Mouse (Mus musculus): ENCODE measurements around the gene Tmem44. TPM values are rescaled to one million over a fixed set of nuclear protein-coding genes. Genes with fewer than 3 reads are reported as not detected.
A peak's percentile ranks its signal among the peaks of the same experiment; 100 is the strongest.
"Not testable (repeated sequence)": the region's sequence is repeated elsewhere in the genome, so short reads cannot be mapped to it uniquely, and the experiment has no call there.

The Tmem44 gene
- total RNA-seq, 2 experiments from 2014 or later, result 5.1 to 8.5 TPM

- intact Hi-C loops (cut with DNase I), result no loop called here
- DNase-seq, result peak in 1 of 2 experiments; percentile 69
Observed at GRCm38 (mm10) chr16:30502221-30502891, 48.3 kb downstream of the Tmem44 start.

- DNase-seq, result no peak
- intact Hi-C loops (cut with DNase I), result no loop called here
Observed at GRCm38 (mm10) chr16:30501621-30502020, 49.0 kb downstream of the Tmem44 start.

DNA sequence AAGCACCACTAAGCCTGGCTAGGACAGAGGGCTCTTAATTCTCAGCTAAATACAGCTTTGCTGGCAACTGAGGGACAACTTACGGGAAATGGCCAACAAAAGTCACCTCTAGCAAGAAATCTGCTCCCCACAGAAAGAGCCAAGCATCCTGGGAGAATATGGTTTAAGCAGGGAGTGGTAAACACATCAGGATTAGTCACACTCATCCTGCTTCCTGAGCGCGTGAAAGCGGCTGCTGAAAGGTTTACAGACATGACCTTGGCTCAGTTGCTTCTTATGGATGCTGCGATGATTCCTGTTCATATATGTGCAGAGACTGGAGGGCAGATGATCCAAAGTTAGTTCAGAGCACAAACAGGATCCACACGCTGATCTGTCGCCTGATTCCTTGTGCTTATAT, 50.4 kb downstream of the Tmem44 start:
- intact Hi-C loops (cut with DNase I), result no loop called here
- no peak for DNase-seq

- no peak for DNase-seq
- intact Hi-C loops (cut with DNase I), result no loop called here
Observed at GRCm38 (mm10) chr16:30499126-30499857, 51.4 kb downstream of the Tmem44 start.

DNA sequence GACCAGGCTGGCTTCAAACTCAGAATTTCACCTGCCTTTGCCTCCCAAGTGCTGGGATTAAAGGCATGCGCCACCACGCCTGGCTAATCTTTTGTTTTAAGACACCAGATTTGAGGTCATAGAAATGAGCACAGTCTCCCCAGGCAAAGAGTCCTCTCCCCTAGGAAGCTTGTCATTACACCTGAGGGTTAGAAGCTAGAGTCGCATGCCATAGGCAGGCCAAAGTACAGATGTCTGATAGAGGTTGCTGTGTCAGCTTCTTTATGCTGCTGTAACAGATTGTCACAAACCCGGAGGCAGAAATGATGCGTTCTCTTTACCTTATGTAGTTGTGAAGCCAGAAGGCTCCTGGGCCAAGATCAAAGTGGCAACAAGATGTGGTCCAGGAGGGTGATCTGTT, 53.3 kb downstream of the Tmem44 start:
- intact Hi-C loops (cut with DNase I), result no loop called here
- DNase-seq, result no peak

- DNase-seq, result no peak
Observed at GRCm38 (mm10) chr16:30494883-30495282, 55.8 kb downstream of the Tmem44 start.

DNA sequence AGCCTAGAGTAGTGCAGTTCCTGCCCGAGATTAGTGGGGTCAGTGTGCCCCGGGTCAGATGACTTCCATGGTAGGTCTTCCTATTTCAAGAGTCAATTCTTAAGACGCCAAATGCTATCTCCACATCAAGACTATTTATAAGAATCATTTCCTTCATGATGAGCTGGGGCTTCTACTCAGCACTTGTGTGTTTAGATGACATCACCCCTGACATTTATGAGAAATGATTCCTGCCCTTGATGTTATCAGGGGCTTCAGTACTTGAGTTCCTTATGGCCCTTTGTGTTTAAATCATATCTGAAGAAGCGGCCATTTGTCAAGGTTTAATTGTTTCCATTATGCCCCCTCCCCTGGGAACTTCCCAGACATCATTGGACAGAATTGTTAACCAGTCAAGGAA, 58.9 kb downstream of the Tmem44 start:
- DNase-seq, result no peak
- intact Hi-C loops (cut with DNase I), result no loop called here

More at GRCm38 (mm10) chr16:30494883-30495282, 55.8 kb downstream of the Tmem44 start:
- intact Hi-C loops (cut with DNase I), result no loop called here

GRCm38 (mm10) chr16:30490791-30491190, 59.9 kb downstream of the Tmem44 start:
- intact Hi-C loops (cut with DNase I), result no loop called here
- no peak for DNase-seq

- intact Hi-C loops (cut with DNase I), result no loop called here
- no peak for DNase-seq
Observed at GRCm38 (mm10) chr16:30490316-30490715, 60.3 kb downstream of the Tmem44 start.

DNA sequence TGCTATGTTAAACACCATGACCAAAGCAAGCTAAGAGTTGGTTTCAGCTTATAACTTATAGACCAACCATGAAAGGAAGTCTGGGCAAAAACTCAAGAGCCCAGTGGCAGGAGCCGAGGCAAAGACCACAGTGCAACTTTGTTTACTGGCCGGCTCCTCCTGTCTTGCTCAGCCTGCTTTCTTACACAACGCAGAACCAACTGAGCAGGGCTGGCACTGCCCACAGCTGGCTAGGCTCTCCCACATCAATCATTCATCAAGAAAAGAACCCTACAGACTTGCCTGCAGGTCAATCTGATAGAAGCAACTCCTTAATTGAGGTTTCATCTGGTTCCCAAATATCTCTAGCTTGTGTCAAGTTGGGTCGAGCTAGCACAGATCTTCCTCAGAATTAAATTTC, 61.0 kb downstream of the Tmem44 start:
- intact Hi-C loops (cut with DNase I), result no loop called here
- no peak for DNase-seq

DNA sequence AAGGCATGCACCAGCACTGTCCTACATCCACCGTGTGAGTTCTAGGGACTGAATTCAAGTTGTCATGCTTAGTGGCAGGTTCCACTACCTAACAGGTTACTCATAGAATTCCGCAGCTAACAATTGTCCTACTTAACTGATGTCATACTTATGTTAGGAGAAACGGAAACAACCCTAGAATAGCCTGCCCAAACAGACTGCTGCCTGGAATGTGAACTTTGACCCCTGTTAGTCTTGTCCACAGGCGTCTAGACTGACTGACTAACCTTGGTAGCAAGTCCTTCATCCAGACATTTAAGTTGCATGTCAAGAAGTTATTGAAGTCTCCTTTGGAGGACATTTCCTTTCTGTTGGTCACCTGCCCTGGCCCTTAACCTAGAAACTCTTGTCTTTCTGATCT, 64.1 kb downstream of the Tmem44 start:
- DNase-seq, result no peak
- intact Hi-C loops (cut with DNase I), result no loop called here

GRCm38 (mm10) chr16:30477791-30478190, 72.9 kb downstream of the Tmem44 start:
- intact Hi-C loops (cut with DNase I), result no loop called here
- no peak for DNase-seq

GRCm38 (mm10) chr16:30477006-30477405, 73.6 kb downstream of the Tmem44 start:
- intact Hi-C loops (cut with DNase I), result no loop called here

GRCm38 (mm10) chr16:30475633-30476461, 74.8 kb downstream of the Tmem44 start:
- intact Hi-C loops (cut with DNase I), result no loop called here
- DNase-seq, result peak; percentile 13 to 17

More at GRCm38 (mm10) chr16:30477006-30477405, 73.6 kb downstream of the Tmem44 start:
- no peak for DNase-seq

DNA sequence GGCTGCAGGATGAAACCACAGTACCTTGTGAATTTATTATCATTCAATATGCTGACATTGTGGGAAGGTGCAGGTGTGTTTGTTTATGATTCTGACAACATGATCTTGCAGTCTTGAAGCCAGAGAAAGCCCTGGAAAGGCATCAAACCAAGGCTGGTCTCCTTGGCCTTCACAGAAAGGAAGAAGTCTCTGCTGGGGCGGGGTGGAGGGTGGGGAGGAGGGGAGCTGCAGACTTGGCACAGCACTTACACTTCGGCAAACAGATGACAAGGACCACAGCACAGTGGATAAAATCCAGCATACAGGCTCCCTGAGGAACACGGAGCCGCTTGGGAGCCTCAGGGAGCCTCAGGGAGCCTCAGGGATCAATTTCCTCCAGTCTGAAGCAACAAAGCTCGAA, 78.2 kb downstream of the Tmem44 start:
- no peak for DNase-seq
- intact Hi-C loops (cut with DNase I), result no loop called here

GRCm38 (mm10) chr16:30471912-30472311, 78.7 kb downstream of the Tmem44 start:
- no peak for DNase-seq
- intact Hi-C loops (cut with DNase I), result no loop called here

DNA sequence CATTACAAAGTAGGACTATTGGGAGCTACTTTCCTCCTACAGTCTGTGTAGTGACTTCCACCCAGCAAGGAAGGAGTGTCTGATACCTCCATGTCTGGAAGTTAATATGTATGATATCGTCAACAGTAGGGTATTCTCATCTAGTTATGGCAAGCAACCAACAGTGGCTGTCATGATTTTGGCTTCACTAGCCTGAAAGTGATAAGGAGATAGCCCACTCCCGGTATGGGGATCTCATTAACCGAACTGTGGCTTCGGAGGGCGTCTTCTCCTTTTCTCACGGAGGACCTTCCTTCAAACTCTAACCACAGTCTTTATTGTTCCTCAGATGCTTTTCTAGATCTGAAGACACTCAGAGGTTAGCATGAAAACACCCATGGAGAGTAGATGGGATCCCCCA, 81.7 kb downstream of the Tmem44 start:
- intact Hi-C loops (cut with DNase I), result no loop called here
- no peak for DNase-seq

DNA sequence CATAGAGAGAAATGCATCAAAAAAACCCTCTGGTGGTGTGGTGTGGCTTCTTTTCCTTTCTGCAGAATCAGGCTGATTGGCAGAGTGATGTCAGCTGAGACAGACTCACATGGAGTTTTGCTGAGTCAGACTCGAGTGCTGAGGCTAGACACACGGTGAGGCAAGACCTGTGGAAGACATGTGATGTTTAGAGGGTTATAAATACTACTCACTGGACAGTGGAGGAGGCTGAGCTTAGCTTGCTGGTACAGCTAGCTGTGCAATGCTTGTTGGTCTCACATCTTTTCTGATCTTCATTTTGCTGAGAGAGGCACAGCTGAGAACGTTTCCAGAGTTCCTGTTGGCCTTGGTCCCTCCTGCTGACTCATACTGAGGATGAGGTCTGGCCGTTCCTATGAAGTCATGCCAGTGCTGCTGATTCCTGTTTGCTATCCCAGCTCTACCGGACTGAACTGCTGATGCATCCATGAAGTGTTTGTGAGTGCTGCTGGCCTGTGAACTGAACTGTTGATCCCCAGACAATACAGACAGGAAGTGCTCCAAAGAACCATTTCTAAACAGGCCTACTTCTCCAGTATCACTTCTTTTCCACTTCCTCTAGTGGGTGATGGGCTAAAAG, 84.9 kb downstream of the Tmem44 start:
- intact Hi-C loops (cut with DNase I), result no loop called here
- peak; percentile 7 to 14 for DNase-seq

DNA sequence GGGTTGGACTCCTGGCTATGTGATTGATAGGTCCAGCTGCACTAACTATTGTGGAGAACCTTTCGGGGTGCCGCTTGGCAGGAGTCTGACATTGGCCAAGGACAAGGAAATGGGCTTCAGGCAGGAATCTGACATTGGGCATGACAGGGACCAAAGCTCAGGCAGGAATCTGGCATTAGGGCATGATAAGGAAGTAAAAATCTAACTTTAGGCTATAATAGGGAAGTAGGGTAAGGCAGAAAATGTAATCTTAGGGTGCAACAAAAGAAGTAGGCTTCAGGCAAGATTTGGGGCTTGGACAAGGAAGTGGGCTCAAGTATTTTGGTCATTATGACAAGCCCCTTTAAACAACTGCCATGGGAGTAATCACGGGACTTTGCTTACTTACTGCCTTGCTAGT, 85.9 kb downstream of the Tmem44 start:
- intact Hi-C loops (cut with DNase I); DNase-seq: not testable (repeated sequence)
